Mouse (Mus musculus) intestine, postnatal 0 days (tissue): ENCODE results near the gene Duox2. TPM values are rescaled to one million over a fixed set of nuclear protein-coding genes. Genes with fewer than 3 reads are reported as not detected.

Experiments
- ATAC-seq: fragments of 200-750 bp; cut with Nextera tagmentation; 2 replicates; pipeline ENCODE4 v1.8.0; 2017; ENCODE audit warnings: mild to moderate bottlenecking, moderate TSS enrichment, moderate library complexity
- H3K27ac ChIP-seq: fragments of 300-500 bp; sonication (generic); 2 replicates; pipeline ENCODE4 v1.5.1; 2014; ENCODE audit warnings: mild to moderate bottlenecking, low read depth, low read length, moderate library complexity
- H3K27me3 ChIP-seq: fragments of 300-500 bp; sonication (generic); replicated peaks from 2 replicates; pipeline ENCODE4 v1.6.1; 2014; ENCODE audit warnings: low read length, mixed read lengths; ENCODE audit not compliant: control insufficient read depth, insufficient read depth
- H3K36me3 ChIP-seq: fragments of 300-500 bp; sonication (generic); 2 replicates; pipeline ENCODE4 v1.6.1; 2014; ENCODE audit warnings: mild to moderate bottlenecking, moderate library complexity; ENCODE audit not compliant: control insufficient read depth, insufficient read depth
- H3K4me1 ChIP-seq: fragments of 300-500 bp; sonication (generic); replicated peaks from 2 replicates; pipeline ENCODE4 v1.6.1; 2014; ENCODE audit warnings: antibody characterized with exemption, low read length, mixed read lengths; ENCODE audit not compliant: control insufficient read depth, insufficient read depth
- H3K4me2 ChIP-seq: fragments of 300-500 bp; sonication (generic); replicated peaks from 2 replicates; pipeline ENCODE4 v1.6.1; 2014; ENCODE audit warnings: low read depth, mild to moderate bottlenecking, moderate library complexity
- H3K4me3 ChIP-seq: fragments of 300-500 bp; sonication (generic); 2 replicates; pipeline ENCODE4 v1.5.1; 2014; ENCODE audit warnings: low read depth, low read length
- H3K9ac ChIP-seq: fragments of 300-500 bp; sonication (generic); 2 replicates; pipeline ENCODE4 v1.6.1; 2014; ENCODE audit warnings: mild to moderate bottlenecking, low read depth, low read length
- H3K9me3 ChIP-seq: fragments of 300-500 bp; sonication (generic); 2 replicates; pipeline ENCODE4 v1.6.1; 2016; ENCODE audit warnings: mixed run types; ENCODE audit not compliant: control insufficient read depth
- CTCF ChIP-seq: sonication (generic); IDR thresholded peaks from 2 replicates; pipeline ENCODE4 v1.5.1; 2016; ENCODE audit warnings: low read depth, mild to moderate bottlenecking, control low read depth, antibody characterized with exemption, moderate library complexity
- WGBS: fragments of 180-500 bp; shearing (Covaris S2); extraction: QIAGEN DNeasy Blood & Tissue Kit; methylation state at CpG from one replicate; pipeline ENCODE4 v1.1.7; 2014; 5-methylcytosine and 5-hydroxymethylcytosine counted together
- polyA plus RNA-seq: library from polyadenylated mRNA; unstranded; fragments of >200 nt; fragmentation: Nextera tagmentation; extraction: Ambion mirVana; gene quantifications from 2 replicates; pipeline ENCODE4 v1.2.1, GENCODE M21; 2015

Gene Duox2
- polyA plus RNA-seq, 1 experiment from 2014 or later, result 0.17 TPM

DNA sequence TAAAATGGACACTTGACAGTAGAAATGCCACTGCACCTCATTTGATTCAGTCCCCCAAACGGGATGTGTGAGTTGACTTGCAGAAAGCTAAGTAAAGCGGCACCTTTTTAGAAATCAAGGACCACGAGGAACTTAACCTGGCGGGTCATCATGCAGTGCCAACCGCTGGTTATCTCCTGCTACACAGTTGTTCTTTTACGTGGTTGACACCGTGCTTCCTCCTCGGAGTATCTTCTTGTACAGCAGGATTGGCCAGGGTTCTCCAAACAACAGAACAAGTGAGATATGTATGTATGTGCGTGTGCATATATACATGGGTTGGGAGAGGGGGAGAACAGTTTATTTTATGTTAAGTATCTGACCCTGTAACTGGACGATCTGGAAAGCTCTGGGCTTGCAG lies 50.5 kb downstream of the Duox2 start:
- WGBS, result 84% methylated on average over 10 of the region's 10 CpGs
- peaks cover 36% of the 10 kb centered on the region for H3K36me3 ChIP-seq
- no peak for ATAC-seq

GRCm38 (mm10) chr2:122243671-122244131 lies 54.5 kb downstream of the Duox2 start:
- H3K4me2 ChIP-seq, result no peak overlapping the region
- WGBS, result 2% methylated on average over 3 of the region's 3 CpGs
- peak; percentile 94 for TF ChIP-seq CTCF
- no peak overlapping the region for H3K9ac ChIP-seq
- H3K36me3 ChIP-seq, result peaks cover 14% of the 10 kb centered on the region; the same call in 1 of the 2 replicates
- H3K4me1 ChIP-seq, result no peaks in the 10 kb centered on the region
- ATAC-seq, result peak; percentile 53
- peak overlapping the region; percentile 51; the same call in 1 of the 2 replicates for H3K27ac ChIP-seq
- H3K27me3 ChIP-seq, result no peaks in the 10 kb centered on the region
- H3K4me3 ChIP-seq, result no peak overlapping the region
- no peaks in the 10 kb centered on the region for H3K9me3 ChIP-seq

More for the DNA sequence above, 50.5 kb downstream of the Duox2 start:
- Histone ChIP-seq H3K4me1 (no peaks in the 10 kb centered on the region), H3K9ac (no peak overlapping the region), H3K4me3 (no peak overlapping the region), H3K27me3 (no peaks in the 10 kb centered on the region), H3K9me3 (no peaks in the 10 kb centered on the region), H3K27ac (no peak overlapping the region), H3K4me2 (no peak overlapping the region)
- no peak for TF ChIP-seq CTCF

- Histone ChIP-seq H3K27me3 (no peaks in the 10 kb centered on the region), H3K4me1 (no peaks in the 10 kb centered on the region), H3K36me3 (peaks cover 7% of the 10 kb centered on the region; the same call in 1 of the 2 replicates), H3K9me3 (no peaks in the 10 kb centered on the region), H3K4me2 (no peak overlapping the region; the same call in 1 of the 2 replicates), H3K27ac (peak overlapping the region; percentile 60; the same call in 1 of the 2 replicates), H3K4me3 (no peak overlapping the region), H3K9ac (no peak overlapping the region)
- WGBS, result 30% methylated on average over 6 of the region's 6 CpGs
- TF ChIP-seq CTCF, result no peak
- peak; percentile 87 for ATAC-seq
These were observed 56.3 kb downstream of the Duox2 start for GRCm38 (mm10) chr2:122241935-122242334.

- TF ChIP-seq CTCF, result no peak
- no peaks in the 10 kb centered on the region for H3K36me3 ChIP-seq
- 55% methylated on average over 4 of the region's 4 CpGs for WGBS
- H3K9ac ChIP-seq, result no peak overlapping the region
- no peak overlapping the region; the same call in 1 of the 2 replicates for H3K4me2 ChIP-seq
- H3K27ac ChIP-seq, result peak overlapping the region; percentile 60
- H3K4me1 ChIP-seq, result no peaks in the 10 kb centered on the region
- H3K4me3 ChIP-seq, result no peak overlapping the region
- H3K27me3 ChIP-seq, result no peaks in the 10 kb centered on the region
- no peaks in the 10 kb centered on the region for H3K9me3 ChIP-seq
- ATAC-seq, result no peak
These were observed 57.0 kb downstream of the Duox2 start for GRCm38 (mm10) chr2:122241226-122241625.

DNA sequence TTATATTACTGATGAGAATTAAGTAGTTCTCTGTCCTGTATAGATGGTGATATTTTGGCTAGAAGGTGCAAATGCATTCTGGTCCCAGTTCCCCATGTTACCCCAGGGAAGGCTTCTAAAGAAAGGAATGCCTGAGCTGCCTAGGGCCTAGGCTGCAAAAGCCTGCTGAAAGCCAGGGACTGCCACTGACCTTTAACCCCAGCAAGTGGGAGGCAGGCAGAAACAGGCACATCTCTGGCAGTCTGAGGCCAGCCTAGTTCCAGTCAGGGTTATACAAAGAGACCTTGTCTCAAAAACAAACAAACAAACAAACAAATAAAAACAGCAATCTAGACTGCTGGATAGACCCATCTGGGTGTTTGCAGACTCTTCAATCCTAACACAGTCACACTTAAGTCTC lies 57.5 kb downstream of the Duox2 start:
- ATAC-seq, result no peak
- TF ChIP-seq CTCF, result no peak
- Histone ChIP-seq H3K9ac (no peak overlapping the region), H3K27me3 (no peaks in the 10 kb centered on the region), H3K4me1 (no peaks in the 10 kb centered on the region), H3K9me3 (no peaks in the 10 kb centered on the region), H3K36me3 (no peaks in the 10 kb centered on the region), H3K4me3 (no peak overlapping the region), H3K4me2 (no peak overlapping the region), H3K27ac (peak overlapping the region; percentile 60)

DNA sequence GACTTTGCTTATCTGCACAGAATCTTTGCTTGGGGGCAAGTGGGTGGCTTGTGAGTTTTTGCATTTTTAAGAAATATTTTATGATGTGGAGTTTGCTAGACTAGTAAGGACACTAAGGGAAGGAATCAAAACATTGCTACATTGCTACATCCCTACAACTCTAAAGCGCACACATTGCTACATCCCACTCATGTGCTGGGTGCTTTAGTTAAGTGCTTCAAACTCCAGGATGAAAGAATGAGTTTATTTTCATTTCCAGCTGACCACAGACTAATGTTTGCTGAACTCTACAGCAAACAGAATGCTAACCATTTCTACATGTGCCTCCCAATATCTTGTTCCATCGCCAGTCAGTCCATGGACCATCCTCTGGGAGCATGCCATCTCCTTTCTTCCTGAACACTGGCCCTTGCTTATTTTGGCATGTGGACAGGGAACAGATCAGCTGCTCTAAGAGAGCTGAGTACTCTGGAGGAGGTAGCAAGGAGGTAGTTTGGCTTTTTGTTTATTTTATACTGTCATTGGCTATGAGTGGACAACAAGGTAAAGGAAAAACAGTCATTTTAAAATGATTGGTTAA lies 60.3 kb downstream of the Duox2 start:
- no peak for TF ChIP-seq CTCF
- Histone ChIP-seq H3K4me2 (no peak overlapping the region), H3K27ac (no peak overlapping the region), H3K9me3 (no peaks in the 10 kb centered on the region), H3K36me3 (no peaks in the 10 kb centered on the region), H3K9ac (no peak overlapping the region), H3K27me3 (no peaks in the 10 kb centered on the region), H3K4me3 (no peak overlapping the region), H3K4me1 (no peaks in the 10 kb centered on the region)
- WGBS, result 85% methylated on average over 2 of the region's 2 CpGs
- no peak for ATAC-seq
